Mouse (Mus musculus) gastrocnemius, adult 2 months (tissue): ENCODE measurements at regions not wholly inside any gene's neighbourhood (a gene's known extent, or its start where the extent isn't known, plus 50 kb on each side); places are given as distances from the start of the nearest gene placed in this dataset.

Experiments
- DNase-seq: peaks from one replicate; pipeline ENCODE4 v3.0.0; 2022
- H3K27ac ChIP-seq: fragments of 200-600 bp; 2 replicates; pipeline ENCODE4 v1.8.1; 2022; ENCODE audit warnings: mild to moderate bottlenecking
- H3K4me3 ChIP-seq: fragments of 200-600 bp; 2 replicates; pipeline ENCODE4 v1.8.1; 2022; ENCODE audit warnings: mild to moderate bottlenecking, moderate library complexity
- CTCF ChIP-seq: fragments of 200-600 bp; IDR thresholded peaks from 2 replicates; pipeline ENCODE4 v1.8.1; 2022; ENCODE audit warnings: antibody characterized with exemption, mild to moderate bottlenecking, moderate library complexity
- intact Hi-C: fragments of 180-260 bp; cut with DNase I; formaldehyde crosslinking; loops from one replicate; pipeline ENCODE4 v1.15.1; 2025

GRCm38 (mm10) chr4:29034406-29034805 lies 221.5 kb downstream of the Epha7 start:
- TF ChIP-seq CTCF, result no peak
- no peak for DNase-seq
- Histone ChIP-seq H3K4me3 (no peak overlapping the region), H3K27ac (no peak overlapping the region)
- intact Hi-C loops, result no loop called here

GRCm38 (mm10) chr4:29039993-29040392 lies 227.1 kb downstream of the Epha7 start:
- Histone ChIP-seq H3K4me3 (no peak overlapping the region), H3K27ac (no peak overlapping the region)
- TF ChIP-seq CTCF, result no peak
- intact Hi-C loops, result no loop called here
- DNase-seq, result no peak

- no peak for DNase-seq
- intact Hi-C loops, result no loop called here
- no peak for TF ChIP-seq CTCF
- Histone ChIP-seq H3K4me3 (no peak overlapping the region), H3K27ac (no peak overlapping the region)
These were observed 256.0 kb downstream of the Epha7 start for GRCm38 (mm10) chr4:29068678-29069621.

- TF ChIP-seq CTCF, result no peak
- no peak overlapping the region for H3K4me3 ChIP-seq
- no peak for DNase-seq
- H3K27ac ChIP-seq, result no peak overlapping the region
- intact Hi-C loops, result no loop called here
These were observed 261.3 kb downstream of the Epha7 start for GRCm38 (mm10) chr4:29074204-29074603.

- no peak for TF ChIP-seq CTCF
- no peak overlapping the region for H3K27ac ChIP-seq
- no peak overlapping the region for H3K4me3 ChIP-seq
- no peak for DNase-seq
- intact Hi-C loops, result no loop called here
These were observed 261.9 kb downstream of the Epha7 start for GRCm38 (mm10) chr4:29074851-29075250.

- intact Hi-C loops, result no loop called here
These were observed 263.8 kb downstream of the Epha7 start for GRCm38 (mm10) chr4:29076683-29077082.

GRCm38 (mm10) chr4:29078391-29078790 lies 265.5 kb downstream of the Epha7 start:
- intact Hi-C loops, result no loop called here
- DNase-seq, result no peak

More at GRCm38 (mm10) chr4:29076683-29077082, 263.8 kb downstream of the Epha7 start:
- no peak overlapping the region for H3K27ac ChIP-seq
- no peak for TF ChIP-seq CTCF
- DNase-seq, result no peak
- H3K4me3 ChIP-seq, result no peak overlapping the region

GRCm38 (mm10) chr4:29083545-29084290 lies 270.8 kb downstream of the Epha7 start:
- H3K4me3 ChIP-seq, result no peak overlapping the region
- no peak for TF ChIP-seq CTCF
- H3K27ac ChIP-seq, result no peak overlapping the region
- intact Hi-C loops, result no loop called here
- DNase-seq, result no peak

More at GRCm38 (mm10) chr4:29078391-29078790, 265.5 kb downstream of the Epha7 start:
- Histone ChIP-seq H3K27ac (no peak overlapping the region), H3K4me3 (no peak overlapping the region)
- no peak for TF ChIP-seq CTCF

- intact Hi-C loops, result no loop called here
- TF ChIP-seq CTCF, result no peak
- DNase-seq, result no peak
- no peak overlapping the region for H3K27ac ChIP-seq
- no peak overlapping the region for H3K4me3 ChIP-seq
These were observed 278.0 kb downstream of the Epha7 start for GRCm38 (mm10) chr4:29090949-29091348.

GRCm38 (mm10) chr4:29091495-29092211 lies 278.7 kb downstream of the Epha7 start:
- H3K4me3 ChIP-seq, result no peak overlapping the region
- intact Hi-C loops, result no loop called here
- DNase-seq, result no peak
- no peak overlapping the region for H3K27ac ChIP-seq
- TF ChIP-seq CTCF, result no peak

- Histone ChIP-seq H3K4me3 (no peak overlapping the region), H3K27ac (no peak overlapping the region)
- intact Hi-C loops, result no loop called here
- no peak for DNase-seq
- no peak for TF ChIP-seq CTCF
These were observed 289.4 kb downstream of the Epha7 start for GRCm38 (mm10) chr4:29102373-29102772.

GRCm38 (mm10) chr4:29103414-29103813 lies 290.5 kb downstream of the Epha7 start:
- no peak for TF ChIP-seq CTCF
- H3K4me3 ChIP-seq, result no peak overlapping the region
- intact Hi-C loops, result no loop called here
- no peak for DNase-seq
- no peak overlapping the region for H3K27ac ChIP-seq
